Mouse (Mus musculus) CH12.LX (cell line): ENCODE measurements at regions not wholly inside any gene's neighbourhood (a gene's known extent, or its start where the extent isn't known, plus 50 kb on each side); places are given as distances from the start of the nearest gene placed in this dataset.

ENCODE experiments used
- CTCF ChIP-seq, 2 experiments: IDR thresholded peaks in 1 of 2; conservative IDR thresholded peaks in 1 of 2; 2 replicates each; pipeline ENCODE4 v1.5.1; 2011 to 2012; ENCODE audit warnings: low read depth in 2 of 2, low read length in 2 of 2, improper control_type of control experiment in 1 of 2, inconsistent platforms in 1 of 2, mild to moderate bottlenecking in 1 of 2, moderate library complexity in 1 of 2
- MAFK ChIP-seq: IDR thresholded peaks from 2 replicates; pipeline ENCODE4 v1.6.1; 2011; ENCODE audit warnings: low read length, improper control_type of control experiment; ENCODE audit not compliant: insufficient replicate concordance
- TCF12 ChIP-seq: IDR thresholded peaks from 2 replicates; pipeline ENCODE4 v1.6.1; 2014; ENCODE audit warnings: low read depth, mild to moderate bottlenecking, inconsistent platforms, low read length, improper control_type of control experiment

DNA sequence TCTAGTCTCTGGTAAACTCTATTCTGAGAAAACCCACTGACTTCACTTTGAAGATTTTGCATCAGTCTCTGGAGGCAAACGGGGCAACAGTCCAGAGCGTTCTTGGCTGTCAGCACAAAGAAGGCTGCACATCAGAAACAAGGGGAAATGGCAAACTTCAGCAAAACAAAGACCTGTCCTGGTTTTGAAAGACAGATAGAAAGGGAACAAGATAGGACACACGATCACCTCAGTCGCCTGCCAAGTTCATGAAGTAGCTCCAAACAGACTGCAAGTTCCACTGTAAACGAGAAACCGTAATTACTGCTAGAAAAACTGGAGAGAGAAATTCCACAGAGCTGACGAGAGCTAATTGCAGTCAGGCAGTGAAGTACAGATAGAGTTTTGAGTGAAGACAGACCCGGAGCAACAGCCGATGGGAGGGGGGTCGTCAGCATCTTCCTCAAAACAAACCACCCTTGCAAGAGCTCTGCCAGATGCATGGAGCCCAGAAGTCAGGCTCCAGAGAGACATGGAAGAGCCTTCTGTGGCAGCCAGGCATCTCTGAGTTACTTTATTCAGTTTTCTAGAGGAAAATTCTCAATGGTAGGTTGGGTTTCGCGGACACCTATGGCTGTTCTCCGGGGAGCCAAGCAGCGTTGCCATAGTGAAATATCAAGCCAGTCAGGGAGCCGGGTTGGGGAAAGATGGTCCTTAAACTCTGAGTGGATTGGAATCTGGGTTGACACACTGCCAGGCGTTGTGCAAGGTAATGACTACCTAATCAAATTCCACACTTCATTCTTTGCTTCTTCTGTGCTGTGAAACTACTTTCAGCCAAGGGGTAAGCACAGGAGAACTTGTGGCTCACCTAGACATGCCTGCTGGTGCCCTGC, 558.8 kb upstream of the Map3k7 start:
- TF ChIP-seq CTCF (conservative IDR thresholded peaks at IDR 0.05 in 1 of 2, IDR thresholded peaks at IDR 0.05 in 1 of 2; ENCODE audit: low read depth in 2 of 2, low read length in 2 of 2) (no peak), MAFK (no peak), TCF12 (no peak)
